Mouse (Mus musculus): Measurements from ENCODE around the gene Ino80b. TPM values are rescaled to one million over a fixed set of nuclear protein-coding genes. Genes with fewer than 3 reads are reported as not detected.

Ino80b gene
- total RNA-seq, 1 experiment = 21.2 TPM

DNA sequence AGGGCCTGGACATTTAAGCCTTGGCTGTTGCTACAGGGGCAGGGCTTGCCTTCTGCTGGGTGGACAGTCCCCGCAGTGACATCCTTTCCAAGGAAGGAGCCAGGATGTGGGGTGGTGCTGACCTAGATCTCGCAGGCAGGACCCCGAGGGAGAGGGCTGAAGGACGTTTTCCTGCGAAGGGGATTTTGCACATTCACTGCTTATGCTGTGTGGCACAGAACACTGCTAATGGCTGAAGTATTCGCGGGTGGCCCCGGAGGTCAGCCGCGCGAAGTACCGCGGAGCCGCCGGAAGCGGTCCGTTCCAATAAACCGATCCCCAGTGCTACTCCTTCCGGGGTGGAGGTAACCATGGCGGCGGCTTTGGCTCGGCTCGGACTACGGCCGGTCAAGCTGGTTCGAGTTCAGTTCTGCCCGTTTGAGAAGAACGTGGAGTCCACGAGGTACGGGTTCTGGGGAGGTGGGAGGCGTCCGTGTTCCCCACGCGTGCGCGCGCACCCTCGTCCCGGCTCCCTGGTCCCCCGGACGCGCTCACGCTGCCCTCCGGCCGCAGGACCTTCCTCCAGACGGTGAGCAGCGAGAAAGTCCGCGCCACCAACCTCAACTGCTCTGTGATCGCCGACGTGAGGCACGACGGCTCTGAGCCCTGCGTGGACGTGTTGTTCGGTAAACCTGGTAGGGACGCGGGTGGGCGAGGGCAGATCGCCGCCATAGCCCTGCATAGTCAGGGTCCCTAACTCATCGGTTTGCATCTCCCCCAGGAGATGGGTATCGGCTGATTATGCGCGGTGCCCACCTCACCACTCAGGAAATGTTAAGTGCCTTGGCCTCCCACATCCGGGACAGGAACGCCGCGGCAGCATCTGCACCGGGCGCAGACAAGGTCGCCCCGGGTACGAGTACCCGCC lies 16.2 kb downstream of the Ino80b start, which contains the start of gene Mrpl53:
Gene Mrpl53, plus strand, starts transcription at position 279 of the 907 bp plus-strand sequence.
- Histone ChIP-seq H3K9ac (ENCODE audit: insufficient read depth, low read depth, low read length, poor library complexity, severe bottlenecking) (peak within 1 kb of the TSS; percentile 81), H3K36me3 (ENCODE audit: control insufficient read depth, insufficient read depth, low read length, poor library complexity, severe bottlenecking) (no peaks in the 10 kb centered on the region), H3K9me3 (ENCODE audit: control insufficient read depth, insufficient read depth, low read depth, low read length) (no peaks in the 10 kb centered on the region), H3K4me1 (ENCODE audit: control insufficient read depth in 2 of 2, insufficient read depth in 2 of 2, low read length in 2 of 2, poor library complexity in 1 of 2) (0 out of 4 replicates have a peak, but pooled peaks cover 0 to 3% of the 10 kb centered on the region in 2 experiments), H3K4me3 (ENCODE audit: insufficient read depth in 1 of 2, low read depth in 1 of 2, low read length in 2 of 2, poor library complexity in 1 of 2, severe bottlenecking in 1 of 2) (peak within 1 kb of the TSS; percentile 68 to 93), H3K27ac (ENCODE audit: insufficient read depth, low read depth, low read length, poor library complexity, severe bottlenecking) (no peak within 1 kb of the TSS)
- in situ Hi-C loops (cut with MboI; ENCODE audit: low sequenced_read_pairs in 2 of 2, unreplicated experiment in 2 of 2) = no loop called here
- TF ChIP-seq ZNF384 (IDR thresholded peaks at IDR 0.05; ENCODE audit: low read depth, low read length) (no peak), CHD2 (IDR thresholded peaks at IDR 0.05; ENCODE audit: low read depth, low read length) (peak; percentile 74), ZC3H11A (IDR thresholded peaks at IDR 0.05; ENCODE audit: borderline replicate concordance, low read depth, low read length) (no peak), HCFC1 (IDR thresholded peaks at IDR 0.05; ENCODE audit: borderline replicate concordance, insufficient read depth, low read length) (peak; percentile 80)
- DNase-seq (ENCODE audit: low read depth, low spot score) = no peak

DNA sequence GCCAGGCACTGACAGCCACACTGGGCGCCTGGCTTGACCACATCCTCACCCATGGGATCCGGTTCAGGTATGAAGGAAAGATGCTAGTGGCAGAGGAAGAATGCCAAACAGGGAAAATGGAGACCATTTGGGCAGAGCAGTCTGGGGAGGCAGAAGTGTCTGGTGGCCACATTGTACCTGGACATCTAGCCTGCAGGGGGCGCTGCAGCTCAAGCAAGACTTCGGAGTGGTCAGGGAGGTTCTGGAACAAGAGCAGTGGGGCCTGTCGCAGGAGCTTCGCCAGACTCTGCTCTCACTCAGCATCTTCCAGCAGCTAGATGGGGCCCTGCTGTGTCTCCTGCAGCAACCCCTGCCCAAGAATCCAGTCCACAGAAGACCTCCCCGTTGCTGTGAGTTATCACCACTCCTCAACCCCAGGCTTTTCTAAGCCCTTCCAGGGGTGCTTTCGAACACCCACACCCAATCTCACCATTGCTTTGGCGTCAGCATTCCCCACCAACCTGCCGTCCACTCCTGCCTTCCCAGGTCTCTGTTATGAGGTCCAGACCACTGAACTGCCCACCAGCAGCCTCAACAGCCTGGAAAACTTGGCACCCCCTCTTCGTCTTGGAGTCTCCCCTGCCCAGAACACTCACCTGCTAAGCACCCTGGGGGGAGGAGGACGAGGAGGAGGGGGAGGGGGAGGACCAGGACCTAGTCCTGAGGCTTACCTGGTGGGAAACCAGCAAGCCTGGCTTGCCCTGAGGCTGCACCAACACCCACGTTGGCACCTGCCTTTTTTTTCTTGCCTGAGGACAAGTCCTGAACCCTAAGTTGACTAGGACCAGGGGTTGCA lies 17.4 kb downstream of the Ino80b start:
- TF ChIP-seq CHD2 (IDR thresholded peaks at IDR 0.05; ENCODE audit: low read depth, low read length) (no peak), MAFK (IDR thresholded peaks at IDR 0.05; ENCODE audit: insufficient read depth, low read depth, low read length) (no peak), ZC3H11A (IDR thresholded peaks at IDR 0.05; ENCODE audit: borderline replicate concordance, low read depth, low read length) (no peak), HCFC1 (IDR thresholded peaks at IDR 0.05; ENCODE audit: borderline replicate concordance, insufficient read depth, low read length) (no peak), ZNF384 (IDR thresholded peaks at IDR 0.05; ENCODE audit: low read depth, low read length) (no peak)
- DNase-seq (ENCODE audit: low read depth, low spot score) = peak; percentile 73
- Histone ChIP-seq H3K4me1 (ENCODE audit: control insufficient read depth in 2 of 2, insufficient read depth in 2 of 2, low read length in 2 of 2, poor library complexity in 1 of 2) (0 out of 4 replicates have a peak, but pooled peaks cover 0 to 3% of the 10 kb centered on the region in 2 experiments), H3K9me3 (ENCODE audit: control insufficient read depth, insufficient read depth, low read depth, low read length) (no peaks in the 10 kb centered on the region), H3K9ac (ENCODE audit: insufficient read depth, low read depth, low read length, poor library complexity, severe bottlenecking) (no peak overlapping the region; the same call in 1 of the 2 replicates), H3K4me3 (ENCODE audit: insufficient read depth in 1 of 2, low read depth in 1 of 2, low read length in 2 of 2, poor library complexity in 1 of 2, severe bottlenecking in 1 of 2) (peak overlapping the region in 1 of 2 experiments; percentile 93; a peak in 2 of 4 replicates), H3K27ac (ENCODE audit: insufficient read depth, low read depth, low read length, poor library complexity, severe bottlenecking) (no peak overlapping the region), H3K36me3 (ENCODE audit: control insufficient read depth, insufficient read depth, low read length, poor library complexity, severe bottlenecking) (no peaks in the 10 kb centered on the region)
- in situ Hi-C loops (cut with MboI; ENCODE audit: low sequenced_read_pairs in 2 of 2, unreplicated experiment in 2 of 2) = no loop called here

DNA sequence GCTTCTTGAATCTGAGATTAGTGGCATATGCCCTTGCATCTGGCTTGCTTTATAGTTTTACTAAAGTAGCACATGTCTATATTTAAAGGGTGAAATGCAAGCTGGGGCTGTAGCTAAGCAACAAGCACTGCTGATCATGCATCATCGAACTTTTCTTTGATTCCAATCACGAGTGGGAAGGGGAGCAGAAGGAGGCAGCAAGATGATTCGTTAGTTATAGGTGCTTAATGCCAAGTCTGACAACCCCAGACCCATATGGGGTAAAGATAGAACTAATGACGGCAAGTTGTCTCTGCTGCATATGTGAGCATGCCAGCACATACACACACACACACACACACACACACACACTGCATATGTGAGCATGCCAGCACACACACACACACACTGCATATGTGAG lies 21.1 kb downstream of the Ino80b start:
- in situ Hi-C loops (cut with MboI; ENCODE audit: low sequenced_read_pairs in 2 of 2, unreplicated experiment in 2 of 2) = no loop called here
- Histone ChIP-seq H3K4me3 (ENCODE audit: insufficient read depth in 1 of 2, low read depth in 1 of 2, low read length in 2 of 2, poor library complexity in 1 of 2, severe bottlenecking in 1 of 2) (no peak overlapping the region), H3K36me3 (ENCODE audit: control insufficient read depth, insufficient read depth, low read length, poor library complexity, severe bottlenecking) (no peaks in the 10 kb centered on the region), H3K9ac (ENCODE audit: insufficient read depth, low read depth, low read length, poor library complexity, severe bottlenecking) (no peak overlapping the region), H3K4me1 (ENCODE audit: control insufficient read depth in 2 of 2, insufficient read depth in 2 of 2, low read length in 2 of 2, poor library complexity in 1 of 2) (0 out of 4 replicates have a peak, but pooled peaks cover 0 to 3% of the 10 kb centered on the region in 2 experiments), H3K9me3 (ENCODE audit: control insufficient read depth, insufficient read depth, low read depth, low read length) (no peaks in the 10 kb centered on the region), H3K27ac (ENCODE audit: insufficient read depth, low read depth, low read length, poor library complexity, severe bottlenecking) (no peak overlapping the region)
- no peak for TF ChIP-seq MAFK (IDR thresholded peaks at IDR 0.05; ENCODE audit: insufficient read depth, low read depth, low read length)
- TF ChIP-seq ZNF384 (IDR thresholded peaks at IDR 0.05; ENCODE audit: low read depth, low read length) = no peak
- no peak for TF ChIP-seq ZC3H11A (IDR thresholded peaks at IDR 0.05; ENCODE audit: borderline replicate concordance, low read depth, low read length)
- no peak for TF ChIP-seq CHD2 (IDR thresholded peaks at IDR 0.05; ENCODE audit: low read depth, low read length)
- no peak for DNase-seq (ENCODE audit: low read depth, low spot score)

- no peak overlapping the region for H3K27ac ChIP-seq (ENCODE audit: insufficient read depth, low read depth, low read length, poor library complexity, severe bottlenecking)
- no peaks in the 10 kb centered on the region for H3K36me3 ChIP-seq (ENCODE audit: control insufficient read depth, insufficient read depth, low read length, poor library complexity, severe bottlenecking)
- H3K4me3 ChIP-seq (ENCODE audit: insufficient read depth in 1 of 2, low read depth in 1 of 2, low read length in 2 of 2, poor library complexity in 1 of 2, severe bottlenecking in 1 of 2) = no peak overlapping the region
- in situ Hi-C loops (cut with MboI; ENCODE audit: low sequenced_read_pairs in 2 of 2, unreplicated experiment in 2 of 2) = no loop called here
- H3K9me3 ChIP-seq (ENCODE audit: control insufficient read depth, insufficient read depth, low read depth, low read length) = no peaks in the 10 kb centered on the region
- no peak for DNase-seq (ENCODE audit: low read depth, low spot score)
- 0 out of 4 replicates have a peak, but pooled peaks cover 0 to 3% of the 10 kb centered on the region in 2 experiments for H3K4me1 ChIP-seq (ENCODE audit: control insufficient read depth in 2 of 2, insufficient read depth in 2 of 2, low read length in 2 of 2, poor library complexity in 1 of 2)
- no peak overlapping the region for H3K9ac ChIP-seq (ENCODE audit: insufficient read depth, low read depth, low read length, poor library complexity, severe bottlenecking)
- TF ChIP-seq MAFK (IDR thresholded peaks at IDR 0.05; ENCODE audit: insufficient read depth, low read depth, low read length) (no peak), HCFC1 (IDR thresholded peaks at IDR 0.05; ENCODE audit: borderline replicate concordance, insufficient read depth, low read length) (no peak), CHD2 (IDR thresholded peaks at IDR 0.05; ENCODE audit: low read depth, low read length) (no peak), ZC3H11A (IDR thresholded peaks at IDR 0.05; ENCODE audit: borderline replicate concordance, low read depth, low read length) (no peak), ZNF384 (IDR thresholded peaks at IDR 0.05; ENCODE audit: low read depth, low read length) (no peak)
These were observed 22.0 kb downstream of the Ino80b start for GRCm38 (mm10) chr6:83103130-83103650.

Data from ES-E14 (cell line).